Mouse (Mus musculus) hindbrain, embryonic 14.5 days (tissue): ENCODE results near the gene Cpm. TPM values are rescaled to one million over a fixed set of nuclear protein-coding genes. Genes with fewer than 3 reads are reported as not detected.

Source experiments
- ATAC-seq: fragments of 200-750 bp; cut with Nextera tagmentation; 2 replicates; pipeline ENCODE4 v1.8.0; 2017; ENCODE audit warnings: moderate number of reproducible peaks, mild to moderate bottlenecking, moderate TSS enrichment, moderate library complexity; ENCODE audit not compliant: low FRiP score
- DNase-seq: peaks from one replicate; pipeline ENCODE4 v3.0.0-alpha.2; 2015; ENCODE audit warnings: low spot score
- H3K27ac ChIP-seq: fragments of 300-500 bp; sonication (generic); 2 replicates; pipeline ENCODE4 v1.5.1; 2014; ENCODE audit warnings: mild to moderate bottlenecking, moderate library complexity
- H3K27me3 ChIP-seq: fragments of 300-500 bp; sonication (generic); 2 replicates; pipeline ENCODE4 v1.6.1; 2014; ENCODE audit warnings: mild to moderate bottlenecking, low read length, mixed read lengths; ENCODE audit not compliant: control insufficient read depth, insufficient read depth
- H3K36me3 ChIP-seq: fragments of 300-500 bp; sonication (generic); replicated peaks from 2 replicates; pipeline ENCODE4 v1.6.1; 2014; ENCODE audit not compliant: control insufficient read depth, insufficient read depth
- H3K4me1 ChIP-seq: fragments of 300-500 bp; sonication (generic); replicated peaks from 2 replicates; pipeline ENCODE4 v1.6.1; 2014; ENCODE audit warnings: antibody characterized with exemption, low read length, mixed read lengths; ENCODE audit not compliant: control insufficient read depth, insufficient read depth
- H3K4me2 ChIP-seq: fragments of 300-500 bp; sonication (generic); replicated peaks from 2 replicates; pipeline ENCODE4 v1.6.1; 2014; ENCODE audit warnings: mild to moderate bottlenecking, moderate library complexity
- H3K4me3 ChIP-seq: fragments of 300-500 bp; sonication (generic); replicated peaks from 2 replicates; pipeline ENCODE4 v1.5.1; 2014; ENCODE audit warnings: mild to moderate bottlenecking, low read length
- H3K9ac ChIP-seq: fragments of 300-500 bp; sonication (generic); 2 replicates; pipeline ENCODE4 v1.6.1; 2014
- H3K9me3 ChIP-seq: fragments of 300-500 bp; sonication (generic); 2 replicates; pipeline ENCODE4 v1.6.1; 2016; ENCODE audit warnings: low read length; ENCODE audit not compliant: control insufficient read depth
- WGBS: fragments of 180-500 bp; shearing (Covaris S2); extraction: QIAGEN DNeasy Blood & Tissue Kit; methylation state at CpG from one replicate; pipeline ENCODE4 v1.1.7; 2014; 5-methylcytosine and 5-hydroxymethylcytosine counted together
- polyA plus RNA-seq: library from polyadenylated mRNA; unstranded; fragments of >200 nt; fragmentation: Nextera tagmentation; extraction: Ambion mirVana; gene quantifications from 2 replicates; pipeline ENCODE4 v1.2.1, GENCODE M21; 2014

Gene Cpm
- polyA plus RNA-seq, 1 experiment from 2014 or later = 3.0 TPM

DNA sequence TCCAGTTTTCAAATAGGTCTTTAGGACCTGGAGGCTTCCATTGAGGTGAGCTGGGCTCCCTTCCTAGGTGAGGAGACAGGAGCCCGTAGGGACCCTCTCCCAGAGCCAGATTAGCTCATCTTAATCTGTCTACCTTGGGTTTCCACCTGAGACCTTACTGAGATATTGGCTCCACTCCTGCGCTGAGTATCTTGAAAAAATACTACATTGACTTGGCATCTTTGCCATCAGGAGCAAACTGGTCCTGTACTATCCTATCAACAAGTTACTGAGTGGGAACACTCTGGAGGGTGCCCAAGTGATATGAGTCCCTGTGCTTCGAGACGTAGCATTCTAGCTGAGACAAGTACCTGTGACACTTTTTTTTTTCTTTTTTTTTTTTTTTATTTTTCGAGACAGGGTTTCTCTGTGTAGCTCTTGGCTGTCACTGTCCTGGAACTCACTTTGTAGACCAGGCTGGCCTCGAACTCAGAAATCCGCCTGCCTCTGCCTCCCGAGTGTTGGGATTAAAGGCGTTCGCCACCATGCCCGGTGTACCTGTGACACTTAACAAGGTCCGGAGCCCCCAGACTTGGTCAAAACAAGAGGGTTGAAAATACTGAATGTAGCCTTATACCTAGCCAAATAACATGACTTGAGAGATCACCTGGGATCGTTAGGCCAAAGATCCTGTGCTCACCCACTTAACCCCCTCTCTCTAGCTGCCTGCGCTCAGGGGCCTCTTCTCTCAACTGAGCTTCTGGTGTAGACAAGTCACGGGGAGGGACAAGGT lies 13.4 kb downstream of the Cpm start:
- Histone ChIP-seq H3K27ac (no peak overlapping the region), H3K36me3 (no peaks in the 10 kb centered on the region), H3K9me3 (no peaks in the 10 kb centered on the region), H3K4me2 (no peak overlapping the region), H3K4me3 (no peak overlapping the region), H3K4me1 (0 out of 2 replicates have a peak, but pooled peaks cover 9% of the 10 kb centered on the region), H3K27me3 (no peaks in the 10 kb centered on the region), H3K9ac (no peak overlapping the region)
- ATAC-seq (no peak), DNase-seq (no peak)
- WGBS = 95% methylated on average over 15 of the region's 15 CpGs

DNA sequence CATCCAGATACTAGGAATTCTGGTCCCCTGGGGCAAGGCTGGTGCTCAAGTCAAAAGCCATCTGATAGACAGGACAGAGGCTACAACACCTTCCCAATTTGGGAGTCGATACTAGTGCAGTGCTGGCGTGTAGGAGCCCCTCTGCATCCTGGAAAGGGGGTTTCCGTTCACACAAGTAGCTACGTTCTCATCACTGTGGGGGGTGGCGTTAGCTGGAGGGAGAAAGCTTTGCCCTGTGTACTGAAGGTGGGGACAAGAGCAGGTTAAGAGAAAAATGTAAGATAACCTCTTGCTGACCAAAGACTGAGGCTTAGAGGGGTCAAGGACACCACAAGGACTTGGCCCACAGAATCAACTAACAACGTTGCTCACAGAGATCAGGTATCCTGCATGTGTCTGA lies 14.0 kb downstream of the Cpm start:
- no peaks in the 10 kb centered on the region for H3K9me3 ChIP-seq
- WGBS = 85% methylated on average over 6 of the region's 6 CpGs
- H3K36me3 ChIP-seq = no peaks in the 10 kb centered on the region
- no peak for DNase-seq
- H3K4me2 ChIP-seq = no peak overlapping the region
- H3K9ac ChIP-seq = no peak overlapping the region
- no peaks in the 10 kb centered on the region for H3K27me3 ChIP-seq
- 0 out of 2 replicates have a peak, but pooled peaks cover 9% of the 10 kb centered on the region for H3K4me1 ChIP-seq
- H3K27ac ChIP-seq = no peak overlapping the region
- no peak for ATAC-seq
- H3K4me3 ChIP-seq = no peak overlapping the region

DNA sequence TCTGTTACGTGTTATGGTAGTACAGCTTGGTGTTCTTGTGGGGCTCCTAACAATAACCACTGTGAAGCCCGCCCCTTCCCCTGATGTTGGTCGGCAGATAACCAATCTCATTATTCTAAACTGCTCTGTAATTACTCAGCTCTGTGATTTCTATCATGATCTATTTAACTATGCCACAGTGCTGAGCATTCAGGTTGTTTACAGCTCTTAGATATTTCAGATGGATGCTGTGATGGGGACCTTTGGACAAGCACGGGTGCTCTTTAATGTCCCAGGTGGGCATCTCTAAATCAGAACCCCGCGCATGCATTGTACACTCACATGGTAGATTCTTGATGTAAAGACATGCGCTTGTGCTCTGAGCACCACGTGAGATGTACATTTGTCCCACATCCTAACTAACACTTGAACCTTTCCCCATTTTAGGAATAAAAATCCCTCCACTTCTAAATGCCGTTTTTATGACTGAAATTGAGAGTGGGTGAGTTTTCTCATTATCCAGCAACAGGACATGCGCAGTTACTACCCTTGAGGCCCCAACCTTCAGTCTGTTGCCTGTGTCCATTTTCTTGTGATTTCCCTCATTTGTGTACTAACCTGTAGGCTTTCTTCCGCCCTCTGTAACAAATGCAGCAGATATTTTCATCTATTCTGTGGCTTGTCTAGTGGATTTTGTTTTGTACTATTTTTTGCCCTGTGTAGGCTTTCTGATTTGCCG lies 14.6 kb downstream of the Cpm start:
- DNase-seq = no peak
- Histone ChIP-seq H3K27me3 (no peaks in the 10 kb centered on the region), H3K9ac (no peak overlapping the region), H3K9me3 (no peaks in the 10 kb centered on the region), H3K36me3 (no peaks in the 10 kb centered on the region), H3K4me3 (no peak overlapping the region), H3K4me1 (0 out of 2 replicates have a peak, but pooled peaks cover 9% of the 10 kb centered on the region), H3K27ac (no peak overlapping the region), H3K4me2 (no peak overlapping the region)
- ATAC-seq = no peak
- WGBS = 86% methylated on average over 12 of the region's 12 CpGs

DNA sequence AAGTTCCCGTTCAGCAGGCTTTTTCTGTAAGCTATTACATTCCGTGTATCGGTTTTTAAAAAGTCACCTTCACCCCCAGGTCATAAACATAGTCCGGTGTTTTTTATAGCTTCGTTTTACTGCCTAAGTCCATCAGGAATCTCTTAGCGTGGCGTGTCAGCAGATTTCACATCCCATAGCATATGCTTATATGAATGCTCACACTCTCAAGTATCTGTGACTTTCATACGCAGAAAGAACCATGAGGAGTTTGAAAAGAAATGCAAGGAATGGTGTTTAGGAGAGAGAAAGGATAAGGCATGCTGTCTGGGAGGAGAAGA lies 15.1 kb downstream of the Cpm start:
- no peak overlapping the region for H3K9ac ChIP-seq
- H3K4me1 ChIP-seq = 0 out of 2 replicates have a peak, but pooled peaks cover 9% of the 10 kb centered on the region
- H3K9me3 ChIP-seq = no peaks in the 10 kb centered on the region
- DNase-seq = no peak
- H3K27me3 ChIP-seq = no peaks in the 10 kb centered on the region
- no peak for ATAC-seq
- no peak overlapping the region for H3K27ac ChIP-seq
- H3K36me3 ChIP-seq = no peaks in the 10 kb centered on the region
- no peak overlapping the region for H3K4me2 ChIP-seq
- H3K4me3 ChIP-seq = no peak overlapping the region
- 87% methylated on average over 8 of the region's 8 CpGs for WGBS

DNA sequence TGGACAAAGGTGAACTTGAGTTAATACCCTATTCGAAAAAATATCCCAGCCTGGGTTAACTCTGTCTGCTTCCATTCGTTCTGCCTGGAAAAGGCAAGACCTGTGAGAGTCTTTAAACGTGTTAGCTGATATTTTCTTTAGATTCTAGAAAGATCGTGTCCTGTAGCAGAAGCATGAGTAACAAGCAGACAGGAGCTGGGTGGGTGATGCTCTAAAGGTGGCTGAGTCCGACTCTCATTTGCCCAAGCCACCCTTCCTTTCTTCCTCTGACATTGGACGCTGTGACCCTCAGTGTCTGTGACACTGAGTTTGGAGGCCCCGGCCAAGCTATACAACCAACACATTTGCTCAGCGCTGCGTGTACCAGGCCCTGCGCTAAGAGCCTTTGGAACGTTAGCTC lies 15.5 kb downstream of the Cpm start:
- WGBS = 91% methylated on average over 11 of the region's 11 CpGs
- DNase-seq (no peak), ATAC-seq (no peak)
- H3K9me3 ChIP-seq = no peaks in the 10 kb centered on the region
- H3K27me3 ChIP-seq = no peaks in the 10 kb centered on the region
- no peak overlapping the region for H3K4me3 ChIP-seq
- H3K36me3 ChIP-seq = no peaks in the 10 kb centered on the region
- no peak overlapping the region for H3K4me2 ChIP-seq
- H3K9ac ChIP-seq = no peak overlapping the region
- H3K4me1 ChIP-seq = 0 out of 2 replicates have a peak, but pooled peaks cover 9% of the 10 kb centered on the region
- H3K27ac ChIP-seq = no peak overlapping the region

DNA sequence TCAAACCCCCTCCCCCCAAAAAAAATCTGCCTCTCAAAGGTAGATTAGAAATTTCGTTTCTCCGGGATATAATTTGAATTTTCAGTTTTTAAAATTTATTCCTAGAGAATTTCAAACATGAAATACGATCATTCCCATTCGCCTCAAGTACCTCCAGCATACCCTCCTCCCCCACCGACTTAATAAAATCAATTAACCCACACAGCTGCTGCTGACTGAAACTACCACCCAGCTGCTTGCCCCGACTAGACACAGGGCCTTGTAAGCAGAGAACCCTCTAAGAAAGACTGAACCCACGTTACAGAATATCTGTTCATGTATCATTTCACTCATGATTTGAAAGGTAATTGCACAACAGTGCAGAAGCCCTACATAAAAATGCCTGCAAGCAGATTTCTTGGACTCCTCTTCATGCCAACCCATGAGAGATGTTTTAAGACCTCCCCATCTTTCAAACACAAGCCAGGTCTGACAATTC lies 16.2 kb downstream of the Cpm start:
- no peaks in the 10 kb centered on the region for H3K27me3 ChIP-seq
- no peak overlapping the region for H3K4me2 ChIP-seq
- no peaks in the 10 kb centered on the region for H3K36me3 ChIP-seq
- no peak for DNase-seq
- H3K4me1 ChIP-seq = 0 out of 2 replicates have a peak, but pooled peaks cover 9% of the 10 kb centered on the region
- no peak for ATAC-seq
- H3K9me3 ChIP-seq = no peaks in the 10 kb centered on the region
- 66% methylated on average over 7 of the region's 7 CpGs for WGBS
- no peak overlapping the region for H3K9ac ChIP-seq
- H3K4me3 ChIP-seq = no peak overlapping the region
- H3K27ac ChIP-seq = no peak overlapping the region

DNA sequence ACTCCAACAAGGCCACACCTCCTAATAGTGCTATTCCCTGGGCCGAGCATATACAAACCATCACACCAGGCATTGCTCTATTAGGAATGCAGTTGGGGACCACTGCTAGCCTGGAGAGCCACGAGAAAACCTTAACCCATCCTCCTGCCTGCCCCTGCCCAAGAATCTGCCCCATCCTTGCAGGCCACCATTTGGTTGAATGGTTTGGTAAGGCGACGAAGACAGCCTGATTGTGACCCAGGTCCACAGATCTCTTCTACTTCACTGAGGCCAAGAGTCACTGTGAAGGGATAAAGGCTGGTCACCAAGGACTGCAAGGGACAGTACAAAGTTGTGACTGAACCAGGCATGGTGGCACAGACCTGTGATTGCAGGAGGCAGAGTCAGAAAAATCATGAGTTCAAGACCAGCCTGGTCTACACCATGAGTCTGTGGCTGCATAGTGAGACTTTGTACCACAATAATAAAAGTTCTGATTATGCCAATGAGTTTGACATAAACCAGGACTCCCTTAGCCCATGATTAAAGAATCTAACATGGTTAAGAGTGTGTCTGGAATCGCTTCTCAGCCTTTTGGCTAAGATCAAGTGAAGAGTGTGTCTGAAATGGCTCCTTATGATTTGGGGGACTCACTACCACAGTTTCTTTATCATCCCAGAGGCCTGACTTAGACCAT lies 17.3 kb downstream of the Cpm start:
- no peaks in the 10 kb centered on the region for H3K36me3 ChIP-seq
- peak overlapping the region; percentile 11; the same call in 1 of the 2 replicates for H3K4me2 ChIP-seq
- no peak for ATAC-seq
- whole genome bisulfite sequencing = 90% methylated on average over 5 of the region's 5 CpGs
- H3K9me3 ChIP-seq = no peaks in the 10 kb centered on the region
- no peaks in the 10 kb centered on the region for H3K27me3 ChIP-seq
- H3K27ac ChIP-seq = no peak overlapping the region
- H3K9ac ChIP-seq = no peak overlapping the region
- H3K4me1 ChIP-seq = 0 out of 2 replicates have a peak, but pooled peaks cover 9% of the 10 kb centered on the region
- no peak for DNase-seq
- no peak overlapping the region for H3K4me3 ChIP-seq

DNA sequence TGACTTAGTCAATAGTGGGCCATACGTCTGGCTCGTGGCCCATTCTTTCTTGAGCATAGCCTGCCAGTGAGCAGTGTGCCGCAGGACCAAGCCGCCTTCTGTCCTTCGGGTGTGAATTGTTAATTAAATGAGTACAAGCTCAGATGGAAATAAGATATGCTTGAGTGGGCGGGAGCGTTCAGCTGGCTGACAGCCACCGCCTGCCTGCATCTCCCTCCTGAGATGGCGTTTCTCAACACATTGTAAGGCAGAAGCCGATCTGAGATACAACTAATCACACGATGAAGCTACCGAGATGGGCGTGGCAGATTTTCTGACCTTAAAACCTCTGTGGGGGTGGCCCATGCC lies 17.8 kb downstream of the Cpm start:
- no peak overlapping the region for H3K27ac ChIP-seq
- H3K4me1 ChIP-seq = 0 out of 2 replicates have a peak, but pooled peaks cover 9% of the 10 kb centered on the region
- no peaks in the 10 kb centered on the region for H3K9me3 ChIP-seq
- ATAC-seq (peak; percentile 76; the same call in 1 of the 2 replicates), DNase-seq (peak; percentile 51)
- WGBS = 22% methylated on average over 13 of the region's 13 CpGs
- H3K4me3 ChIP-seq = no peak overlapping the region
- no peaks in the 10 kb centered on the region for H3K36me3 ChIP-seq
- H3K27me3 ChIP-seq = no peaks in the 10 kb centered on the region
- H3K9ac ChIP-seq = no peak overlapping the region
- peak overlapping the region; percentile 11; the same call in 1 of the 2 replicates for H3K4me2 ChIP-seq

DNA sequence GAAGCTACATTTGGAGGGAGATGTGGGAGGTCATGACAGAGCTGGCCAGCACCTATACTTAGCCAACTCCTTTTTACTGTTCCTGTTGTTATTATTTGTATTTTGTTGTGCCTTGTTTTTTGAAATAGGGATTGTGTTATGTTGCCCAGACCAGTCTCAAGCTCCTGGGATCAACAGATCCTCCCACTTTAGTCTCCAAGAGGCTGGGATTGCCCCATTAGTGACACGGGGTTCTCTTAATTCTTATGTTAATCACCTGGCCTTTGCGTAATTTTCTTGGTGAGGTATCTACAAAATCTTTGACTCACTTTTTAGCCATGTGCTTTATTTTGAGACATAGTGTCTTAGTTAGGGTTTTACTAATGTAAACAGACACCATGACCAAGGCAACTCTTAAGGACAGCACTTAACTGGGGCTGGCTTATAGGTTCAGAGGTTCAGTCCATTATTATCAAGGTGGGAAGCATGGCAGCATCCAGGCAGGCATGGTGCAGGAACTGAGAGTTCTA lies 18.7 kb downstream of the Cpm start:
- 0 out of 2 replicates have a peak, but pooled peaks cover 9% of the 10 kb centered on the region for H3K4me1 ChIP-seq
- no peak overlapping the region for H3K4me3 ChIP-seq
- H3K9ac ChIP-seq = no peak overlapping the region
- ATAC-seq (no peak), DNase-seq (no peak)
- H3K4me2 ChIP-seq = no peak overlapping the region
- H3K36me3 ChIP-seq = no peaks in the 10 kb centered on the region
- WGBS = 82% methylated on average over 2 of the region's 2 CpGs
- no peaks in the 10 kb centered on the region for H3K9me3 ChIP-seq
- no peak overlapping the region for H3K27ac ChIP-seq
- no peaks in the 10 kb centered on the region for H3K27me3 ChIP-seq
